Mouse (Mus musculus) embryonic facial prominence, embryonic 14.5 days (tissue): Measurements from ENCODE around the gene Zfp518b. TPM values are rescaled to one million over a fixed set of nuclear protein-coding genes. Genes with fewer than 3 reads are reported as not detected.

Experiments used
- ATAC-seq: fragments of 200-750 bp; cut with Nextera tagmentation; 2 replicates; pipeline ENCODE4 v1.8.0; 2017; ENCODE audit warnings: low read depth, moderate number of reproducible peaks, moderate TSS enrichment
- DNase-seq: peaks from one replicate; pipeline ENCODE4 v3.0.0-alpha.2; 2015; ENCODE audit warnings: low spot score
- H3K27ac ChIP-seq: fragments of 300-500 bp; sonication (generic); replicated peaks from 2 replicates; pipeline ENCODE4 v1.5.1; 2014; ENCODE audit warnings: low read depth, mild to moderate bottlenecking, low read length, moderate library complexity
- H3K27me3 ChIP-seq: fragments of 300-500 bp; sonication (generic); replicated peaks from 2 replicates; pipeline ENCODE4 v1.6.1; 2014; ENCODE audit warnings: low read length; ENCODE audit not compliant: control insufficient read depth, insufficient read depth
- H3K36me3 ChIP-seq: fragments of 300-500 bp; sonication (generic); 2 replicates; pipeline ENCODE4 v1.6.1; 2014; ENCODE audit warnings: low read length, mixed read lengths; ENCODE audit not compliant: control insufficient read depth, insufficient read depth
- H3K4me1 ChIP-seq: fragments of 300-500 bp; sonication (generic); 2 replicates; pipeline ENCODE4 v1.6.1; 2014; ENCODE audit warnings: antibody characterized with exemption, low read length; ENCODE audit not compliant: control insufficient read depth, insufficient read depth
- H3K4me2 ChIP-seq: fragments of 300-500 bp; sonication (generic); 2 replicates; pipeline ENCODE4 v1.6.1; 2014; ENCODE audit warnings: low read depth, mild to moderate bottlenecking, low read length, moderate library complexity, mixed read lengths
- H3K4me3 ChIP-seq: fragments of 300-500 bp; sonication (generic); 2 replicates; pipeline ENCODE4 v1.5.1; 2014; ENCODE audit warnings: low read depth, mild to moderate bottlenecking, low read length
- H3K9ac ChIP-seq: fragments of 300-500 bp; sonication (generic); 2 replicates; pipeline ENCODE4 v1.6.1; 2014; ENCODE audit warnings: low read depth, mild to moderate bottlenecking, low read length, moderate library complexity, mixed read lengths
- H3K9me3 ChIP-seq: fragments of 300-500 bp; sonication (generic); 2 replicates; pipeline ENCODE4 v1.6.1; 2016; ENCODE audit warnings: low read length; ENCODE audit not compliant: control insufficient read depth
- WGBS: fragments of 180-500 bp; shearing (Covaris S2); extraction: QIAGEN DNeasy Blood & Tissue Kit; methylation state at CpG from one replicate; pipeline ENCODE4 v1.1.7; 2014; 5-methylcytosine and 5-hydroxymethylcytosine counted together
- polyA plus RNA-seq: library from polyadenylated mRNA; unstranded; fragments of >200 nt; fragmentation: Nextera tagmentation; extraction: Ambion mirVana; gene quantifications from 2 replicates; pipeline ENCODE4 v1.2.1, GENCODE M21; 2014

The Zfp518b gene
- polyA plus RNA-seq, 1 experiment from 2014 or later = 17.1 TPM

- DNase-seq = no peak
- Histone ChIP-seq H3K4me2 (no peak overlapping the region), H3K27me3 (no peaks in the 10 kb centered on the region), H3K9ac (no peak overlapping the region), H3K9me3 (peaks cover 16% of the 10 kb centered on the region), H3K4me3 (no peak overlapping the region), H3K4me1 (no peaks in the 10 kb centered on the region), H3K36me3 (no peaks in the 10 kb centered on the region), H3K27ac (no peak overlapping the region)
- no peak for ATAC-seq
These were observed 43.1 kb downstream of the Zfp518b start for GRCm38 (mm10) chr5:38641526-38641925.

GRCm38 (mm10) chr5:38636301-38636749, 48.3 kb downstream of the Zfp518b start:
- ATAC-seq (no peak), DNase-seq (no peak)
- 72% methylated on average over 5 of the region's 5 CpGs for WGBS
- H3K27me3 ChIP-seq = no peaks in the 10 kb centered on the region
- peaks cover 13% of the 10 kb centered on the region for H3K4me1 ChIP-seq
- H3K9ac ChIP-seq = no peak overlapping the region
- H3K9me3 ChIP-seq = no peaks in the 10 kb centered on the region
- H3K36me3 ChIP-seq = no peaks in the 10 kb centered on the region
- no peak overlapping the region for H3K27ac ChIP-seq
- H3K4me2 ChIP-seq = no peak overlapping the region
- H3K4me3 ChIP-seq = no peak overlapping the region

- Histone ChIP-seq H3K9me3 (no peaks in the 10 kb centered on the region), H3K4me2 (no peak overlapping the region), H3K27me3 (no peaks in the 10 kb centered on the region), H3K27ac (no peak overlapping the region), H3K36me3 (no peaks in the 10 kb centered on the region), H3K9ac (no peak overlapping the region), H3K4me3 (no peak overlapping the region), H3K4me1 (peaks cover 13% of the 10 kb centered on the region)
- ATAC-seq (no peak), DNase-seq (no peak)
- 61% methylated on average over 1 of the region's 1 CpGs for whole genome bisulfite sequencing
These were observed 48.9 kb downstream of the Zfp518b start for GRCm38 (mm10) chr5:38635696-38636095.

- H3K36me3 ChIP-seq = no peaks in the 10 kb centered on the region
- peaks cover 13% of the 10 kb centered on the region for H3K4me1 ChIP-seq
- no peak overlapping the region for H3K4me3 ChIP-seq
- peak overlapping the region; percentile 66 for H3K27ac ChIP-seq
- no peaks in the 10 kb centered on the region for H3K27me3 ChIP-seq
- H3K9ac ChIP-seq = no peak overlapping the region
- no peak for ATAC-seq
- whole genome bisulfite sequencing = 40% methylated on average over 11 of the region's 11 CpGs
- H3K9me3 ChIP-seq = no peaks in the 10 kb centered on the region
- DNase-seq = peak; percentile 76
- H3K4me2 ChIP-seq = no peak overlapping the region
These were observed 50.1 kb downstream of the Zfp518b start for GRCm38 (mm10) chr5:38634321-38635164.

- ATAC-seq (peak; percentile 39), DNase-seq (peak; percentile 78)
- H3K4me3 ChIP-seq = no peak overlapping the region
- no peaks in the 10 kb centered on the region for H3K9me3 ChIP-seq
- no peak overlapping the region for H3K27ac ChIP-seq
- H3K27me3 ChIP-seq = no peaks in the 10 kb centered on the region
- H3K4me2 ChIP-seq = no peak overlapping the region
- 61% methylated on average over 13 of the region's 13 CpGs for WGBS
- no peak overlapping the region for H3K9ac ChIP-seq
- no peaks in the 10 kb centered on the region for H3K36me3 ChIP-seq
- peaks cover 13% of the 10 kb centered on the region for H3K4me1 ChIP-seq
These were observed 51.9 kb downstream of the Zfp518b start for GRCm38 (mm10) chr5:38632463-38633449.

GRCm38 (mm10) chr5:38628023-38628422, 56.6 kb downstream of the Zfp518b start:
- no peak overlapping the region for H3K4me3 ChIP-seq
- H3K36me3 ChIP-seq = no peaks in the 10 kb centered on the region
- peaks cover 6% of the 10 kb centered on the region; the same call in 1 of the 2 replicates for H3K9me3 ChIP-seq
- no peak for ATAC-seq
- no peak overlapping the region for H3K27ac ChIP-seq
- no peak for DNase-seq
- no peak overlapping the region for H3K4me2 ChIP-seq
- WGBS = 31% methylated on average over 2 of the region's 2 CpGs
- no peaks in the 10 kb centered on the region for H3K27me3 ChIP-seq
- no peak overlapping the region for H3K9ac ChIP-seq
- H3K4me1 ChIP-seq = no peaks in the 10 kb centered on the region; the same call in 1 of the 2 replicates

- DNase-seq = no peak
- Histone ChIP-seq H3K36me3 (no peaks in the 10 kb centered on the region), H3K9ac (no peak overlapping the region), H3K27ac (no peak overlapping the region), H3K4me3 (no peak overlapping the region), H3K4me1 (no peaks in the 10 kb centered on the region), H3K4me2 (no peak overlapping the region), H3K9me3 (peaks cover 6% of the 10 kb centered on the region; the same call in 1 of the 2 replicates), H3K27me3 (no peaks in the 10 kb centered on the region)
- 34% methylated on average over 3 of the region's 3 CpGs for WGBS
- ATAC-seq = no peak
These were observed 57.7 kb downstream of the Zfp518b start for GRCm38 (mm10) chr5:38626883-38627282.

GRCm38 (mm10) chr5:38620783-38621182, 63.8 kb downstream of the Zfp518b start:
- DNase-seq (peak; percentile 61), ATAC-seq (no peak)
- Histone ChIP-seq H3K4me1 (peaks cover 15% of the 10 kb centered on the region), H3K36me3 (no peaks in the 10 kb centered on the region), H3K4me2 (no peak overlapping the region), H3K27ac (no peak overlapping the region), H3K4me3 (no peak overlapping the region), H3K9ac (no peak overlapping the region), H3K27me3 (no peaks in the 10 kb centered on the region), H3K9me3 (peaks cover 6% of the 10 kb centered on the region; the same call in 1 of the 2 replicates)
- 22% methylated on average over 5 of the region's 5 CpGs for WGBS
